Mouse (Mus musculus) limb, embryonic 15.5 days (tissue): Measurements from ENCODE around the gene Mtor. TPM values are rescaled to one million over a fixed set of nuclear protein-coding genes. Genes with fewer than 3 reads are reported as not detected.

Experiments used
- ATAC-seq: fragments of 200-750 bp; cut with Nextera tagmentation; 2 replicates; pipeline ENCODE4 v1.8.0; 2017; ENCODE audit warnings: low read depth, moderate TSS enrichment; ENCODE audit not compliant: insufficient number of reproducible peaks, low FRiP score, low TSS enrichment
- H3K27ac ChIP-seq: fragments of 300-500 bp; sonication (generic); 2 replicates; pipeline ENCODE4 v1.5.1; 2015; ENCODE audit warnings: moderate library complexity, mild to moderate bottlenecking, inconsistent platforms
- H3K27me3 ChIP-seq: fragments of 300-500 bp; sonication (generic); 2 replicates; pipeline ENCODE4 v1.6.1; 2015; ENCODE audit warnings: inconsistent platforms
- H3K36me3 ChIP-seq: fragments of 300-500 bp; sonication (generic); 2 replicates; pipeline ENCODE4 v1.6.1; 2015; ENCODE audit warnings: inconsistent platforms
- H3K4me1 ChIP-seq: fragments of 300-500 bp; sonication (generic); 2 replicates; pipeline ENCODE4 v1.6.1; 2015; ENCODE audit warnings: inconsistent platforms
- H3K4me2 ChIP-seq: fragments of 300-500 bp; sonication (generic); 2 replicates; pipeline ENCODE4 v1.6.1; 2015; ENCODE audit warnings: mild to moderate bottlenecking, inconsistent platforms
- H3K4me3 ChIP-seq: fragments of 300-500 bp; sonication (generic); 2 replicates; pipeline ENCODE4 v1.5.1; 2015; ENCODE audit warnings: mild to moderate bottlenecking, inconsistent platforms
- H3K9ac ChIP-seq: fragments of 300-500 bp; sonication (generic); 2 replicates; pipeline ENCODE4 v1.6.1; 2015; ENCODE audit warnings: inconsistent platforms
- H3K9me3 ChIP-seq: fragments of 300-500 bp; sonication (generic); 2 replicates; pipeline ENCODE4 v1.6.1; 2016; ENCODE audit warnings: inconsistent platforms
- WGBS: fragments of 180-500 bp; shearing (Covaris S2); methylation state at CpG from one replicate; pipeline ENCODE4 v1.1.7; 2015; 5-methylcytosine and 5-hydroxymethylcytosine counted together
- polyA plus RNA-seq: library from polyadenylated mRNA; unstranded; fragments of >200 nt; fragmentation: Nextera tagmentation; extraction: Ambion mirVana; gene quantifications from 2 replicates; pipeline ENCODE4 v1.2.1, GENCODE M21; 2015

Mtor gene
- polyA plus RNA-seq, 1 experiment from 2014 or later: 13.6 TPM

DNA sequence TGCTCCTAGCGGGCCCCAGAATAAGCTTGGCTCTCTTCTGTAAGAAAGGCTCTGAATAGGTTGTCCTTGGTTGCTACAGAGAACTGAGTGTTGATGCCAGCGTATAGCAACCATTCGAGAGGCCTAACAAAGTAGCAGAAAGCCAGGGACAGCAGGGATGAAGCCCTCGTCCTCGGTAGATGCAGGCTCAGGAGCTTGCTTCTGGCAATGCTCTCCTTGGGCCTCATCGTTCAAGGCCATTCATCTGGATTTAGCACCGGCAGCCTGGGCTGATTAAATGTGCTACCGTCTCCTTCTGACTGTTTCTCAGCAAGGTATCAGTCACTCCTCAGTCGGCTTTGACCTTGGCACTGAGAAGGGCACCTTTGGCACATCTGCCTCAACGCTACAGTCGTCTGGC is 19.3 kb upstream of the Mtor start:
- no peak overlapping the region for H3K27ac ChIP-seq
- no peak for ATAC-seq
- H3K4me1 ChIP-seq: no peaks in the 10 kb centered on the region
- H3K9me3 ChIP-seq: no peaks in the 10 kb centered on the region
- H3K9ac ChIP-seq: no peak overlapping the region
- H3K27me3 ChIP-seq: no peaks in the 10 kb centered on the region
- no peak overlapping the region for H3K4me2 ChIP-seq
- WGBS: 84% methylated on average over 11 of the region's 11 CpGs
- H3K36me3 ChIP-seq: 0 out of 2 replicates have a peak, but pooled peaks cover 4% of the 10 kb centered on the region
- H3K4me3 ChIP-seq: no peak overlapping the region

DNA sequence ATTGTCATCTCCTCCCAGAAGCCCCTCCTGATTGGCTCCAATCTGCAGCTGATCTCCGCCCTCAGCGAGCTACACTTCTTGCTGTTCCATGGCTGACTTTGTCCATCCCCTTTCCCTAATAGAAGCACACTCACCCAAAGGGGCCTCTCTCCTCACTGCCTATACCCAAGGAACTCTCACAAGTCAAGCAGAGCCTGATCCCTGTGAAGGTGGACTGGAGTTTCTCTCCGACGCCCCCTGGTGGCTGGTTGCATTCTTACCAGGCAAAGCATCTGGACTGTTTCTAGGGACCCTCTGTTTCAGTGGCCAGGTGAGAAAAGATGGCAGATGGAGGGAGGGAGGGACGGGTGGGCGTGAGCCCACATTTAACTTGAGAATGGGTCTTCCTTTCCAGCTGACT is 18.7 kb upstream of the Mtor start:
- Histone ChIP-seq H3K9me3 (no peaks in the 10 kb centered on the region), H3K27me3 (no peaks in the 10 kb centered on the region), H3K4me2 (no peak overlapping the region), H3K4me1 (no peaks in the 10 kb centered on the region), H3K9ac (no peak overlapping the region), H3K27ac (no peak overlapping the region), H3K36me3 (peaks cover 9% of the 10 kb centered on the region; the same call in 1 of the 2 replicates), H3K4me3 (no peak overlapping the region)
- no peak for ATAC-seq
- 22% methylated on average over 6 of the region's 6 CpGs for WGBS

DNA sequence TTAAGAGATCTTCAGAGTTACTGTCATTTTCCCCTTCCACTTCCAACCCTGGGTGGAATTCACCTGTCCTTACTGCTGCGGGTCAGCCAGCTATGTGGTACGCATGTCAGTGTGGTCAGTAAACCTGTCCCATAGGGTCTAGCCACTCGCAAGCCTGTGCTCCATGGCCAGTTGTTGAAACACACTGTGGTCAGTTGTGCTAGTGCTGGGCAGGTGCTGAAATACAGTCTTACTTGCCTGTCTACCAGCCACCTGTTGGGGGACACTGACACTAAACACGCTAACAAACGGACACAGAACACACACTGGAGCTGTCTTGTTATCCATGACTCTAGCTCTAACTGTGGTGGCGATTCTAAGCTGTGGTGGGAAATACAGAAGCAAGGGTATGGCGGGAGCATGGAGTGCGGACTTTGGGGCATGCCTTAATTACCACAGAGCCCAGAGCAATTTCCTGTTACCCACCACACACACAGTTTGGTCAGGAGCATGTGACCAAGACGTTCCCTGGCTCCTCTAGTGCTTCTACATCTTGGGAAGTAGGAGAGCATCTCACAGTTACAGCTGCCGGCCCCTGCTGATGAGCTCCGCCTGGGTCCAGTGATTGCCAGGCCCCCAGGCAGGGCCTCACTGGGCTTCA is 17.4 kb upstream of the Mtor start:
- WGBS: 66% methylated on average over 11 of the region's 11 CpGs
- no peak overlapping the region for H3K27ac ChIP-seq
- no peak overlapping the region for H3K4me2 ChIP-seq
- no peak overlapping the region for H3K4me3 ChIP-seq
- ATAC-seq: no peak
- no peaks in the 10 kb centered on the region for H3K9me3 ChIP-seq
- no peaks in the 10 kb centered on the region for H3K27me3 ChIP-seq
- H3K9ac ChIP-seq: no peak overlapping the region
- H3K4me1 ChIP-seq: no peaks in the 10 kb centered on the region
- H3K36me3 ChIP-seq: peaks cover 22% of the 10 kb centered on the region; the same call in 1 of the 2 replicates

DNA sequence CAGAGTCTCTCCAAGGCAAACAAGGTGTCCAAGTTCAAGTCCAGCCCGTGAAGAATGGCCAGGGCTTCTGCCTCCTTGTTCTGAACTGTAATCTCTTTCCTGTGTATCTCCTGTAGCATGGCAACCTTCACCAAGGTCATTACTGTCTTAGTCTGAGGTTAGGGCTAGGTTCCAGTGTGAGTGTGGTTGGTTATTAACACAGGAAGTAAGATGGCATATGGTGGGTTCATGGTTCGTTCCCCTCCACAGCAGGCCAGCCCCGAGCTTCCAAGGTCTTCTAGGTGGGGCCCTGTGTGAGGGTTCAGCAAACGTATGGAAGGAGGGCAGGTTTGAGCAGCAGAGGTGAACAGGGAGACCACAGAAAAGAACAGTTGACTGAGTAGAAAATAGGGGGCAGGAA is 15.9 kb upstream of the Mtor start:
- H3K36me3 ChIP-seq: peaks cover 27% of the 10 kb centered on the region; the same call in 1 of the 2 replicates
- no peaks in the 10 kb centered on the region for H3K27me3 ChIP-seq
- ATAC-seq: no peak
- no peak overlapping the region for H3K4me2 ChIP-seq
- H3K9ac ChIP-seq: no peak overlapping the region
- no peaks in the 10 kb centered on the region for H3K4me1 ChIP-seq
- H3K4me3 ChIP-seq: no peak overlapping the region
- H3K27ac ChIP-seq: no peak overlapping the region
- no peaks in the 10 kb centered on the region for H3K9me3 ChIP-seq
- WGBS: 84% methylated on average over 4 of the region's 4 CpGs

DNA sequence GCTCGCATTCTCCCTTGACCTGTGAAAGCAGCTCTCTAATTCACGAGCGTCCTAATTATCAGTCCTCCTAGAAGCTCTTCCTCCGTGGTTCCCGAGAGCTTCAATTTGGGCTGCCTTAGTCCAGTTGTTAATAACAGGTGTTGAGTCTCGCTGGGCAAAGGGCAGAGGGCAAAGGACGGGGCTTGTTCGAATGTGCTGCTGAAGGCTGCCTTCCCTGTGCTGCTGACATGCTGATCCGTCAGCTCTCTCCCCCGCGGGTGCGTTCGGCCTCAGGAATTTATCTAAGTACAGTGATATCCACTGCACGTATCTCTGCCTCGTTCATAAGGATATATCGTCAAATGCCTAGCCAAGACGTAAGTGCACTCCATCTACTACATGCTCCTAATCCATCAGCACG is 15.1 kb upstream of the Mtor start:
- Histone ChIP-seq H3K4me3 (no peak overlapping the region), H3K4me1 (no peaks in the 10 kb centered on the region), H3K27ac (no peak overlapping the region), H3K27me3 (no peaks in the 10 kb centered on the region), H3K9me3 (no peaks in the 10 kb centered on the region), H3K36me3 (peaks cover 27% of the 10 kb centered on the region; the same call in 1 of the 2 replicates), H3K9ac (no peak overlapping the region), H3K4me2 (no peak overlapping the region)
- no peak for ATAC-seq
- 69% methylated on average over 18 of the region's 18 CpGs for WGBS

DNA sequence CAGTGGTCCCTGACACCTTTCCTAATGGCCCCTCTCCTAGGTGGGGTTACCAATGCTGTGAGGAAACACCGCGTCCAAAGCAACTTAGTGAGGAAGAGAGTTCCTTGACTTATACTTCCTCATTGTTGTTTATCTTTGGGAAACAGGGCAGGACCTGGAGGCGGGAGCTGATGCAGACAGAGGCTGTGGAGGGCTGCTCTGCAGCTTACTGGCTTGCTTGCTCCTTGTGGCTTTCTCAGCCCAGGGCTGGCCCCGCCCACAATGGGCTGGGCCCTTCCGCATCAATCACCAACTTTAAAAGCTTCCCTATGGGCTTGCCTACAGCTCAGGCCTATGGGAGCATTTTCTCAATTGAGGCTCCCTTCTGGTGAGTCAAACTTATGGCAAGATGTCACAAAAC is 14.6 kb upstream of the Mtor start:
- Histone ChIP-seq H3K9ac (no peak overlapping the region), H3K4me1 (no peaks in the 10 kb centered on the region), H3K4me3 (no peak overlapping the region), H3K27ac (no peak overlapping the region), H3K4me2 (no peak overlapping the region), H3K36me3 (peaks cover 30% of the 10 kb centered on the region; the same call in 1 of the 2 replicates), H3K27me3 (no peaks in the 10 kb centered on the region), H3K9me3 (no peaks in the 10 kb centered on the region)
- ATAC-seq: no peak
- WGBS: 74% methylated on average over 5 of the region's 5 CpGs

DNA sequence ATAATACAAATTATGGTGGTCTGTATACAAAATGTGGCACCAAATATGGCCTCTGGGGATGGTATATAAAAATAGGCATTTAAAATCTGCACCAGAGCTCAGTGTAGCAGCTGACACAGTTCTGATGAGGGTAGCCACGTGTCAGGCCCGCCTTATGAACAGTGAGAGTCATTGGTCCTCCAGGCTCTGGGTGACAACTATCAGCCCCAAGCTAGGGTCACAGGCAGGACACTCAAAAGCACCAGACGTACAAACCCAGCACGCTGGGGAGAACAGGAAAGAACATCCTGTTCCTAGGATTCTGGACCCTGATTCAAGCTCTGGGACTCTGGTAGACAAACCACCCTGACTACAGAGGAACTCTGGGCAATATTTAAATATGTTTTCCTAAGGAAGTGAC is 13.9 kb upstream of the Mtor start:
- Histone ChIP-seq H3K9me3 (no peaks in the 10 kb centered on the region), H3K4me1 (no peaks in the 10 kb centered on the region), H3K36me3 (peaks cover 30% of the 10 kb centered on the region; the same call in 1 of the 2 replicates), H3K27me3 (no peaks in the 10 kb centered on the region), H3K27ac (no peak overlapping the region), H3K4me3 (no peak overlapping the region), H3K9ac (no peak overlapping the region), H3K4me2 (no peak overlapping the region)
- ATAC-seq: no peak
- 77% methylated on average over 4 of the region's 4 CpGs for WGBS

DNA sequence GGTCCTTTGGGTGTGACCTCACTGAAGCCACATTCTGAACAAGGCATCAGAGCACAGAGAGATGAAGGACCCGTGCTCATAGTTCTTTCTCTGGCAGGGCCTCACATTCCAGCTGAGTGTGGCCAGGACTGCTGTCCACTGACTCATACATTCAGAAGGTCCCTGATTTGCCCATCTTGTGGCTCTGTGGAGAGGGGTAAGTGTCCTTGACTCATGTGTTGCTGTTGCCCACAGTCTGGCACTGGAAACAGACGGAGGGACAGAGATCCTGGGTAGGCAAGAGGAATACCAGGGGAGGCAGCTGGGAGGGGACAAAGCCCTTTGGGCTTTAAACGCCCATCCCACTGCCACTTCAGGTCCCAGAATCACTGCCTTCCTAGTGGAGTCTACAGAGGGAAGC is 13.3 kb upstream of the Mtor start:
- H3K36me3 ChIP-seq: peaks cover 30% of the 10 kb centered on the region; the same call in 1 of the 2 replicates

DNA sequence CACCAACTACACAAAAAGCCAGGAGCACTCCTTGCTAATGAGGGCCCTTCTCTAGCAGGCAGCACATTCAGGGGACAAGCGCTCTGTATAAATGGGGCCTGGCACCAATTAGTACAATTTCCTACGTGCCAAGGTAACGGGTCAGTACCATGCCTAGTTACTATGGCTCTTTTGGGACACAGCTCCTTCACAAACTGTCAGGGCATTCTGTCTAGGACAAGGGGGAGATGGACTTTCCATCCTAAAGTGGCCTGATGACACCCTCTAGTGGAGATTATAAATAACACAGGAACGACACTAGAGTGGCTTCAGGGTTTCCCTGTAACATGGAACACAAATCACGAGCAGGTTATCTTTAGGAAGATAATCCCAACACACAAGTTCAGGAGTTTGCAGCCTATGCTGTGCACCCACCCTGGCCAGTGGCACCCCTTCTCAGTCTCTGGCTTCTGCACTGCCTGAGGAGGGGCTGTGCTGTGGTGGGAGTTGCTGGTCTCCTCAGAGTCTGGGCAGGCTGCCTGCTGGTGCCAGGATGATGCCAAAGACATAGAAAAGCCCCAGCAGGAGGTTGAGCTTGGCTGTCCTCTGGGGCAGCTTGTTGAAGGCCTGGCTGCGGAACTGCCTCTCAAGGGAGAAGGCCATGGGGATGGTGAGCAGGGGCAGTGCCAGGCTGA is 12.6 kb upstream of the Mtor start:
- H3K4me1 ChIP-seq: no peaks in the 10 kb centered on the region
- no peaks in the 10 kb centered on the region for H3K9me3 ChIP-seq
- no peak for ATAC-seq
- H3K4me2 ChIP-seq: no peak overlapping the region
- H3K9ac ChIP-seq: no peak overlapping the region
- H3K4me3 ChIP-seq: no peak overlapping the region
- H3K36me3 ChIP-seq: peaks cover 30% of the 10 kb centered on the region; the same call in 1 of the 2 replicates
- no peak overlapping the region for H3K27ac ChIP-seq
- 65% methylated on average over 6 of the region's 6 CpGs for WGBS
- no peaks in the 10 kb centered on the region for H3K27me3 ChIP-seq

More for the DNA sequence above, 13.3 kb upstream of the Mtor start:
- Histone ChIP-seq H3K4me2 (no peak overlapping the region), H3K4me1 (no peaks in the 10 kb centered on the region), H3K4me3 (no peak overlapping the region), H3K9me3 (no peaks in the 10 kb centered on the region), H3K27me3 (no peaks in the 10 kb centered on the region), H3K27ac (no peak overlapping the region), H3K9ac (no peak overlapping the region)
- 83% methylated on average over 3 of the region's 3 CpGs for WGBS
- no peak for ATAC-seq

DNA sequence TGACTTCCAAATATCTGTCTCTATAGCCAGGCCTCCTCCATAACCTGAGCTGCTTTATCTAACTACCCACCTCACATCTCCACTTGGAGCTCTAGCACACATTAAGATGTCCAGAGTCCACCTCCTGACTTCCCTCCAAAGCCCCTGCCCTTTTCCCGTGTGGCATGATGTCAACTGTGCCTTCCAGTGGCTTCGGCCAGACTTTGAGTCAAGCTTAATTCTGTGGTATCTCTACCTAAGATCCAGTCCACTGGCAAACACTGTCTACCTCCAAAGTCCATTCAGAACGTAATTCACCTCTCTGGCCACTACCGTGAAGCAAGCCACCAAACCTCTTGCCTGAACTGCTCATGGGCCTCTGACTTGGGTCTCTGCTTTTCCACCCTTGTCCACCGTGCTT is 6.5 kb upstream of the Mtor start:
- H3K27me3 ChIP-seq: no peaks in the 10 kb centered on the region
- WGBS: 87% methylated on average over 5 of the region's 5 CpGs
- no peak for ATAC-seq
- no peak overlapping the region for H3K9ac ChIP-seq
- H3K36me3 ChIP-seq: 0 out of 2 replicates have a peak, but pooled peaks cover 3% of the 10 kb centered on the region
- no peak overlapping the region for H3K27ac ChIP-seq
- no peaks in the 10 kb centered on the region for H3K9me3 ChIP-seq
- no peak overlapping the region for H3K4me2 ChIP-seq
- H3K4me3 ChIP-seq: no peak overlapping the region
- peaks cover 13% of the 10 kb centered on the region for H3K4me1 ChIP-seq

DNA sequence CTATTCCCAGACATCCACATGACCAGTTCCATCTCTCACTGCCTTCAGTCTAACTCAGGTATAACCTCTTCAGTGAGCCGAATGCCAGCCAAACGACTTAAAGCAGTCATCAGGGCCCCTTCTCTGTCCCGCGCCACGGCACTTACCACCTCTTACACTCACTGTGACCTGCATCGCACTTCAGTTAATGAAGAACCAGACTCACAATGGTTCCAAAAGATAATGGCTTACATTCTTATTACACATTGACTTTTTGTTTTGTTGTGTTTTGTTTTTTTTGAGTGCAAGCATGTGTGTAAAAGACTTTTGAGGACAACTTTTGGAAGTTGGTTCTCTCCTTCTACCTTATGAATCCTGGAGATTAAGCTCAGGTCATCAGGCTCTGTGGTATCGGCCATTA is 5.8 kb upstream of the Mtor start:
- Histone ChIP-seq H3K9ac (no peak overlapping the region), H3K27me3 (no peaks in the 10 kb centered on the region), H3K4me3 (no peak overlapping the region), H3K9me3 (no peaks in the 10 kb centered on the region), H3K4me2 (no peak overlapping the region), H3K4me1 (peaks cover 14% of the 10 kb centered on the region), H3K36me3 (0 out of 2 replicates have a peak, but pooled peaks cover 3% of the 10 kb centered on the region), H3K27ac (no peak overlapping the region)
- WGBS: 94% methylated on average over 7 of the region's 7 CpGs
- no peak for ATAC-seq

DNA sequence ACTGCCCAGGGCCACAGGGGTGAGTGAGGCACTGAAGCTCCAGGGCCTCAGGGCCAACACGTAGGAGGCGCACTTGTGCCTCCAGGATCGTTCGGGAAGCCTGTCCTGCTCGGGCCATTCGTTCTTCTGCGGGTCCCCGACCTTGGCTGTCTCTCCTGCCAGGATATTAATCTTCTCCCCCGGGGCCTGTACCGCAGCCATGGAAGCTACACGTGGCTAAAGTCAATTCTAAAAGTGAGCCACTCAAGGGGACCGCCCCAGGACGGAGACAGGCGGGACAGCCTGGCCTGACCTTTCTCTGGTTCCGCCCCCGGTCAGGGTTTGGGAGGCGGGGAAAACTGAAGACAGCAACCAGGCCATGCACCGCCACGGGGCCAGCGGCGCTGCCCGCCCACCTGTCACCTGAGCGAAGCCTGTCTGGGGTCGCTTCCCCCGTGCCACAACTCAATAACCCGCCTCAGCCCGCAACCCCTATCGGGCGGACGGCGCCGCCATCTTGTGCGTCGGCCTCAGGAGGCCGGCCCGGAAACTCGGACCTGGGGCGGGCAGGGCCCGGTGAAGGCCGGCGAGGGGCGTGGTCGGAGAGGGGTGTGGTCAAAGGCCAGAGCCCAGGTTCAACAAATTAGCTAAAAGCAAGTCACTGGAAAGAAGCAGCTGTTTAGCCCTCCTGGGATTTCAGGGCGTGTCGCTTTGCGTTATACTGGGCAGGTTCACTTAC is 4.0 kb upstream of the Mtor start, which contains the start of gene Ubiad1:
TSS of gene Ubiad1 (minus strand) at position 522 of the 718 bp plus-strand sequence.
- Histone ChIP-seq H3K27me3 (no peaks in the 10 kb centered on the region), H3K9me3 (no peaks in the 10 kb centered on the region), H3K36me3 (no peaks in the 10 kb centered on the region), H3K4me3 (peak within 1 kb of the TSS; percentile 87), H3K9ac (peak within 1 kb of the TSS; percentile 75), H3K27ac (peak within 1 kb of the TSS; percentile 83), H3K4me1 (peaks cover 22% of the 10 kb centered on the region), H3K4me2 (peak within 1 kb of the TSS; percentile 82)
- WGBS: under 1% methylated on average over 46 of the region's 46 CpGs
- peak; percentile 50 for ATAC-seq
